12 mouse cellular contexts compared by ENCODE assay signal in the genomic region with DNA sequence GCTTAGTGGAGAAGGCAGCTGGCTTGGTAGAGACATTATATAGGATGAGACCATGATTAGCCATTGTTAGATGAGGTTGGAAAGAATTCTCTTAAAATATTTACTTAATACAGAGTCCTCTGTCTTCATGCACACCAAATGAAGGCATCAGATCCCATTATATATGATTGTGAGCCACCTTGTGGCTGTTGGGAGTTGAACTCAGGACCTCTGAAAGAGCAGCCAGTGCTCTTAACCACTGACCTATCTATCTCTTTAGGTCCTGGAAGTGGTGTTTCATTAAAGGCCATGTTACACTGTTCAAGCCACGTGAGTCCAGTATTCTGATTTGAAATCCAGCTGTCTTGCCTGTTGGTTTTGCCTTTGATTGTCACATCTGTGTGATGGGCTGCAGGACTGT. TPM values are rescaled to one million over a fixed set of nuclear protein-coding genes. Genes with fewer than 3 reads are reported as not detected.
DNase-seq lines count a peak whose midpoint lies in the region; ATAC-seq and TF ChIP-seq lines count a peak whose summit lies in the region.
"Had no signal": no experiment of that assay in that cellular context is flagged by ENCODE, and none has a peak within 500 bp of the region (broad histone marks: within the 10 kb centered on the region; RNA-seq: fewer than 3 reads in every experiment).

No protein-coding gene starts in this region.

- no peak overlapping the region for H3K4me3 ChIP-seq in heart, adult 2 months
- no peak overlapping the region for H3K4me3 ChIP-seq in midbrain, postnatal 0 days (ENCODE audit: low read depth, low read length)
- H3K4me3 ChIP-seq in midbrain, embryonic 10.5 days = no peak overlapping the region
- H3K4me3 ChIP-seq: forebrain, embryonic 10.5 days; limb, embryonic 15.5 days; stomach, embryonic 15.5 days had no signal

- no peaks in the 10 kb centered on the region for H3K79me2 ChIP-seq in heart, adult 2 months (replicated peaks; ENCODE audit: control insufficient read depth, insufficient read depth, low read length)

- no peaks in the 10 kb centered on the region for H3K9me3 ChIP-seq in midbrain, postnatal 0 days (ENCODE audit: low read length)
- no peaks in the 10 kb centered on the region for H3K9me3 ChIP-seq in midbrain, embryonic 10.5 days (replicated peaks)
- H3K9me3 ChIP-seq: forebrain, embryonic 10.5 days; limb, embryonic 15.5 days; stomach, embryonic 15.5 days had no signal

- intact Hi-C loops in heart, adult 2 months (cut with DNase I) = loop anchor here (1.0 to 10.0 kb wide), 3 partner anchors 78 to 279 kb away; partner anchors contain the start of genes Mosmo, Pdzd9 and Uqcrc2
- intact Hi-C loops in heart, postnatal 36 days (cut with DNase I) = loop anchor here (10.0 kb wide), 1 partner anchor 159 kb away; no protein-coding TSS in a partner anchor

- no peaks in the 10 kb centered on the region for H3K4me1 ChIP-seq in heart, adult 2 months (ENCODE audit: control insufficient read depth, insufficient read depth, low read length)
- no peaks in the 10 kb centered on the region for H3K4me1 ChIP-seq in midbrain, postnatal 0 days (ENCODE audit: insufficient read depth, low read length)
- H3K4me1 ChIP-seq in midbrain, embryonic 10.5 days = peaks cover 15% of the 10 kb centered on the region
- H3K4me1 ChIP-seq: stomach, embryonic 15.5 days had no signal

- no peak for DNase-seq in heart, adult 2 months
- DNase-seq in heart, postnatal 36 days = no peak
- DNase-seq in midbrain, postnatal 0 days (ENCODE audit: low spot score) = no peak
- no peak for DNase-seq in midbrain, embryonic 10.5 days (ENCODE audit: low spot score)
- DNase-seq in MN1 (ENCODE audit: low spot score) = peak; percentile 39
- no peak for DNase-seq in cerebellum, adult 9-10 months
- DNase-seq: kidney, adult 11 months; layer of hippocampus, adult 9-11 months had no signal

- H3K9ac ChIP-seq in heart, adult 2 months (ENCODE audit: low read depth, low read length) = no peak overlapping the region
- no peak overlapping the region for H3K9ac ChIP-seq in midbrain, postnatal 0 days (replicated peaks; ENCODE audit: low read length, poor library complexity, severe bottlenecking)
- H3K9ac ChIP-seq: limb, embryonic 15.5 days; stomach, embryonic 15.5 days had no signal

- H3K4me2 ChIP-seq in midbrain, postnatal 0 days (ENCODE audit: low read depth, low read length, poor library complexity, severe bottlenecking) = no peak overlapping the region
- H3K4me2 ChIP-seq: limb, embryonic 15.5 days; stomach, embryonic 15.5 days had no signal

- 38% methylated on average over 1 of the region's 1 CpGs for WGBS in heart, adult 2 months
- 50% methylated on average over 1 of the region's 1 CpGs for WGBS in midbrain, postnatal 0 days
- 40% methylated on average over 1 of the region's 1 CpGs for WGBS in midbrain, embryonic 10.5 days

- no peak for ATAC-seq in midbrain, postnatal 0 days (ENCODE audit: low FRiP score)
- ATAC-seq in megakaryocyte progenitor cell, adult 5-6 weeks (replicated peaks; ENCODE audit: poor library complexity) = 0 out of 2 replicates have a peak, but pooled peaks have one; percentile 15

- H3K36me3 ChIP-seq in heart, adult 2 months (ENCODE audit: control insufficient read depth, insufficient read depth, low read length) = no peaks in the 10 kb centered on the region
- H3K36me3 ChIP-seq in midbrain, postnatal 0 days (ENCODE audit: insufficient read depth, low read length) = no peaks in the 10 kb centered on the region
- H3K36me3 ChIP-seq in midbrain, embryonic 10.5 days = no peaks in the 10 kb centered on the region
- H3K36me3 ChIP-seq: forebrain, embryonic 10.5 days; limb, embryonic 15.5 days; stomach, embryonic 15.5 days had no signal

- H3K27me3 ChIP-seq in heart, adult 2 months (ENCODE audit: control insufficient read depth, insufficient read depth, low read length) = no peaks in the 10 kb centered on the region
- no peaks in the 10 kb centered on the region for H3K27me3 ChIP-seq in midbrain, postnatal 0 days (ENCODE audit: insufficient read depth, low read length)
- no peaks in the 10 kb centered on the region for H3K27me3 ChIP-seq in midbrain, embryonic 10.5 days (ENCODE audit: low read depth, poor library complexity, severe bottlenecking)
- H3K27me3 ChIP-seq: limb, embryonic 15.5 days; stomach, embryonic 15.5 days had no signal

- no peak for TF ChIP-seq EP300 in heart, adult 2 months (IDR thresholded peaks at IDR 0.05; ENCODE audit: insufficient read depth, low read depth, low read length)

- H3K27ac ChIP-seq in heart, adult 2 months = no peak overlapping the region
- no peak overlapping the region for H3K27ac ChIP-seq in midbrain, postnatal 0 days (ENCODE audit: low read depth, low read length)
- H3K27ac ChIP-seq in midbrain, embryonic 10.5 days (replicated peaks) = no peak overlapping the region
- H3K27ac ChIP-seq: forebrain, embryonic 10.5 days; limb, embryonic 15.5 days; stomach, embryonic 15.5 days had no signal

- peak; percentile 62 for TF ChIP-seq CTCF in heart, adult 2 months (IDR thresholded peaks at IDR 0.05)
- TF ChIP-seq CTCF in midbrain, postnatal 0 days (IDR thresholded peaks at IDR 0.05) = 0 out of 2 replicates have a peak, but pooled peaks have one; percentile 18

- TF ChIP-seq POLR2A in heart, adult 2 months (IDR thresholded peaks at IDR 0.05; ENCODE audit: insufficient read depth, low read depth, low read length) = no peak

RNA-seq across cellular contexts. Expression of gene Polr3e, which starts 4.2 kb away (rescaled TPM):
- 1 to 10 TPM; 8.0 to 8.3 TPM for total RNA-seq in heart, adult 2 months (2021)
- 6.1 and 8.5 TPM in 2 replicates for polyA plus RNA-seq in heart, adult 2 months (2012; rRNA removed)
- total RNA-seq in heart, postnatal 36 days (2021) = 10 to 100 TPM in 1 of 2 experiments, 1 to 10 TPM in 1; 8.2 to 10.5 TPM
- 29.4 and 30.6 TPM in 2 replicates for total RNA-seq in midbrain, postnatal 0 days (2014; rRNA removed)
- polyA plus RNA-seq in midbrain, postnatal 0 days (2015; fragmentation: Nextera tagmentation; extraction: Ambion mirVana) = 18.6 and 20.4 TPM in 2 replicates
- polyA plus RNA-seq in midbrain, embryonic 10.5 days (2016; fragmentation: Nextera tagmentation; extraction: Ambion mirVana) = 38.2 and 41.0 TPM in 2 replicates
- 14.0 and 15.1 TPM in 2 replicates for total RNA-seq in megakaryocyte progenitor cell, adult 5-6 weeks (2015)
- 32.6 and 33.0 TPM in 2 replicates for total RNA-seq in megakaryocyte progenitor cell, adult 5-6 weeks (2017)
